Mouse (Mus musculus): ENCODE measurements around the gene Rab36. TPM values are rescaled to one million over a fixed set of nuclear protein-coding genes. Genes with fewer than 3 reads are reported as not detected.

Gene Rab36
- polyA plus RNA-seq, 1 experiment from 2014 or later, result 1.5 TPM

DNA sequence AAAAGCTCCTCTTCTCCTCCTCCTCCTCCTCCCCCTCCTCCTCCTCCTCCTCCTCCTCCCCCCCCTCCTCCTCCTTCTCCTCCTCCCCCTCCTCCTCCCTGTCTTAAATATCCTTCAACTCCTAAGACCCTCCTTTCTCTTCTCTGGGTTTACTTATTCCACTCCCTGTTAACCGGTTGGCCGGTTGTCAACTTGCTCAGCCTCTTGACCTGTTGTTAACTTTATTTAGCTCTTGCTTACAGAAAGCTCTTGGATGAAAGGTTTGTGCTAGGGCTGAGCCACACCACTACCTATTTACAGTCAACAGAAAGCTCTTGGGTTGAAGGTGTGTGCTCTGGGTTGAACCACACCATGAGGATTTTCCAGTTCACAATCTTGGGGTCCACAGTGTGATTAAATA lies 16.6 kb upstream of the Rab36 start:
- H3K27me3 ChIP-seq (replicated peaks; ENCODE audit: control insufficient read depth, insufficient read depth, low read length), result no peaks in the 10 kb centered on the region
- no peaks in the 10 kb centered on the region for H3K4me1 ChIP-seq (replicated peaks; ENCODE audit: control insufficient read depth, insufficient read depth, low read length)
- H3K4me2 ChIP-seq (replicated peaks; ENCODE audit: low read depth), result no peak overlapping the region
- WGBS, result 29% methylated on average over 2 of the region's 2 CpGs
- no peak for TF ChIP-seq CTCF (IDR thresholded peaks at IDR 0.05; ENCODE audit: low read depth)
- H3K4me3 ChIP-seq (ENCODE audit: low read depth, low read length), result no peak overlapping the region
- no peaks in the 10 kb centered on the region for H3K36me3 ChIP-seq (ENCODE audit: control insufficient read depth, insufficient read depth)
- no peak overlapping the region for H3K27ac ChIP-seq (ENCODE audit: low read depth, low read length)
- ATAC-seq, result no peak
- H3K9me3 ChIP-seq (ENCODE audit: control insufficient read depth), result no peaks in the 10 kb centered on the region
- no peak overlapping the region for H3K9ac ChIP-seq (ENCODE audit: low read depth, low read length)

DNA sequence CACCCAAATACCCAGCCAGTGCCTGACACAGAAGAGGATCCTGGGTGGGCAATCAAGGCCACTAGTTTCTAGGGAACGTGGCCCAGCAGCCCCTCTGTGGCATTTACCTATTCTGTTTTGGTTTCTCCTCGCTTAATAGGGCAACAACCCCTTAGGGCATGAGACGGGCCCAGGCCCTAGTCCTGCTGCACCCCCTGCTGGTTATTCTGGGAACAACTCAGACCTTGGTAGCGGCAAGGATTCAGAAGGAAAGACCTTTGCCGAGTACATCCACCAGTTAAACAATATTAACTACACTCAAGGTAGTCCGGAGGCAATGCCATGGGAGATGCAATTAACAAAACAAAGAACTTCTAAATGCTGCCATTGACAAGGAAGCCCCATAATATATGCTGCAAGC lies 15.7 kb upstream of the Rab36 start:
- no peak overlapping the region for H3K27ac ChIP-seq (ENCODE audit: low read depth, low read length)
- ATAC-seq, result no peak
- H3K4me1 ChIP-seq (replicated peaks; ENCODE audit: control insufficient read depth, insufficient read depth, low read length), result no peaks in the 10 kb centered on the region
- no peak overlapping the region for H3K4me2 ChIP-seq (replicated peaks; ENCODE audit: low read depth)
- no peaks in the 10 kb centered on the region for H3K36me3 ChIP-seq (ENCODE audit: control insufficient read depth, insufficient read depth)
- H3K27me3 ChIP-seq (replicated peaks; ENCODE audit: control insufficient read depth, insufficient read depth, low read length), result no peaks in the 10 kb centered on the region
- H3K9ac ChIP-seq (ENCODE audit: low read depth, low read length), result no peak overlapping the region
- 8% methylated on average over 6 of the region's 6 CpGs for WGBS
- no peaks in the 10 kb centered on the region for H3K9me3 ChIP-seq (ENCODE audit: control insufficient read depth)
- H3K4me3 ChIP-seq (ENCODE audit: low read depth, low read length), result no peak overlapping the region
- peak; percentile 96 for TF ChIP-seq CTCF (IDR thresholded peaks at IDR 0.05; ENCODE audit: low read depth)

DNA sequence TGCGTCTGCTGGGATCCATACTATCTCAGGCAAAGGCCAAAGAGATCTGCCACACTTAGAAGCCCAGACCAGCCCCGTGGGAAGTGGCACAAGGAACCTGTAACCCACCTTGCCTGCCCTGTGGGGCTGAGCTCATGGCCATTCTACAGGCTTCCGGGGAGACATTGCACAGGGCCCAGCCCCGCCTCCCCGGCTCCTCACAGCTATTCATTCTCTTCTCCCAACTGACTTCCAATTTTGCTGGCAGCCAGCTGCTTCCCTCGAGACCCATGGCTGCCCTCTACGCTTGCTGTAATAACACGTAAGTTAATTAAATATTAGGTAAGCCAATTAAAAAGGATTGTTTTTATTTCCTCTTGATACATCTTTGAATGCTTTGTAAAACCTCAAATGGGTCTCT lies 10.4 kb upstream of the Rab36 start:
- Histone ChIP-seq H3K9me3 (ENCODE audit: control insufficient read depth) (no peaks in the 10 kb centered on the region), H3K27me3 (replicated peaks; ENCODE audit: control insufficient read depth, insufficient read depth, low read length) (no peaks in the 10 kb centered on the region), H3K4me1 (replicated peaks; ENCODE audit: control insufficient read depth, insufficient read depth, low read length) (no peaks in the 10 kb centered on the region), H3K27ac (ENCODE audit: low read depth, low read length) (no peak overlapping the region), H3K4me3 (ENCODE audit: low read depth, low read length) (no peak overlapping the region), H3K4me2 (replicated peaks; ENCODE audit: low read depth) (no peak overlapping the region), H3K9ac (ENCODE audit: low read depth, low read length) (no peak overlapping the region), H3K36me3 (ENCODE audit: control insufficient read depth, insufficient read depth) (no peaks in the 10 kb centered on the region)
- TF ChIP-seq CTCF (IDR thresholded peaks at IDR 0.05; ENCODE audit: low read depth), result no peak
- ATAC-seq, result no peak
- WGBS, result 66% methylated on average over 8 of the region's 8 CpGs

DNA sequence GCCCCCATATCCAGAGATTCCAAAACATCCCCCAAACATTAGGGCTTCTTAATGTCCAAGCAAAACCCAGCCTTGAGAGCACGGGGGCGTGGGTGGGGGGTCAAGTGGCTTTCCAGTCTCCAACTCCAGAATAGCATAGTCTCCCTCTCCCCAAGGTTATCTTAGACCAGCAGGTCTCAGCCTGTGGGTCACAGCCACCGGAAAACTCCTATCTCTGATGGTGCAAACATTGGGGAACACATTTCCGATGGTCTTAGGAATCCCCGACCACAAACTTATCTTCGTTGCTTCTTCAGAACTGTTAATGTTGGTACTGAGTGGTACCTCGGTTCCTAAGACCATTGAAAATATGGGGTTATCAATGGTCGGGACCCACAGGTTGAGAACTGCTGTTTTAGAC lies 8.1 kb upstream of the Rab36 start:
- Histone ChIP-seq H3K4me3 (ENCODE audit: low read depth, low read length) (no peak overlapping the region), H3K36me3 (ENCODE audit: control insufficient read depth, insufficient read depth) (no peaks in the 10 kb centered on the region), H3K27ac (ENCODE audit: low read depth, low read length) (no peak overlapping the region), H3K4me2 (replicated peaks; ENCODE audit: low read depth) (no peak overlapping the region), H3K27me3 (replicated peaks; ENCODE audit: control insufficient read depth, insufficient read depth, low read length) (no peaks in the 10 kb centered on the region), H3K9me3 (ENCODE audit: control insufficient read depth) (no peaks in the 10 kb centered on the region), H3K9ac (ENCODE audit: low read depth, low read length) (no peak overlapping the region), H3K4me1 (replicated peaks; ENCODE audit: control insufficient read depth, insufficient read depth, low read length) (no peaks in the 10 kb centered on the region)
- WGBS, result 88% methylated on average over 8 of the region's 8 CpGs
- no peak for TF ChIP-seq CTCF (IDR thresholded peaks at IDR 0.05; ENCODE audit: low read depth)
- no peak for ATAC-seq

DNA sequence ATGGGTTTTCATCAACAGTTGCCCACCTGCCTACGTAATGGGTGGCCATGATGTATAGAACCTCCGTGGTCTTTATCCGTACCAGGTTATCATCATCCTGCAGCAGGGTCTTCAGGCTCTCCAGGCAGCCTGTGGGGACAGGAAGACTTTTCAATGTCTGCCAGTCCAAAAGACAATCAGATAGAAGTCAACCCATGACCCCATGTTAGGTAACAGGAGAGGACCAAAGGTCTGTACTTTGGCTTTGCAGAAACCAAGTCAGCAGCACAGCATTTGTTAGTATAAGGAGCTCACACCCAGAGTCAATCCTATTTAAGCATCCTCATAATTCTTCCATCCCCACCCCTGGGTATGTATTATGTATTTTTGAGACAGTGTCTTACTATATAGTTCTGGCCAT lies 7.2 kb upstream of the Rab36 start:
- H3K4me1 ChIP-seq (replicated peaks; ENCODE audit: control insufficient read depth, insufficient read depth, low read length), result no peaks in the 10 kb centered on the region
- H3K4me3 ChIP-seq (ENCODE audit: low read depth, low read length), result no peak overlapping the region
- ATAC-seq, result no peak
- no peaks in the 10 kb centered on the region for H3K36me3 ChIP-seq (ENCODE audit: control insufficient read depth, insufficient read depth)
- 94% methylated on average over 3 of the region's 3 CpGs for WGBS
- no peak overlapping the region for H3K9ac ChIP-seq (ENCODE audit: low read depth, low read length)
- TF ChIP-seq CTCF (IDR thresholded peaks at IDR 0.05; ENCODE audit: low read depth), result no peak
- H3K4me2 ChIP-seq (replicated peaks; ENCODE audit: low read depth), result no peak overlapping the region
- H3K9me3 ChIP-seq (ENCODE audit: control insufficient read depth), result no peaks in the 10 kb centered on the region
- no peaks in the 10 kb centered on the region for H3K27me3 ChIP-seq (replicated peaks; ENCODE audit: control insufficient read depth, insufficient read depth, low read length)
- H3K27ac ChIP-seq (ENCODE audit: low read depth, low read length), result no peak overlapping the region

DNA sequence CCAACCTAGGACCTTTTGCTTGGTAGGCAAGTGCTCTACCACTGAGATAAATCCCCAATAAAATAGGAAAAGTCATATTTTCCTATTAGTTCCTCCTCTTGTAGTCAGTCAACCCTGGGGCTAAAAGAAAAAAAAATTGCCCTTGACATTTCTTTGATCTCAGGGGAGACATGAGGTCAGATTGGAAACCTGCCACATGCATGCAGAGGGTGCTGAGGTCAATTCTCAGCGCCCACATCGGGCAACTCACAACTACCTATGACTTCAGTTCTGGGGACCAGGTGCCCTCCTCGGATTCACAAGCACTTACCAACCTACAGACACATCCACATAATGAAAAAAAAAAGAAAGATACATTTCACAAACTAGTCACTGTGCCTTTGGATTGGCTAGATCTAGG lies 6.6 kb upstream of the Rab36 start:
- Histone ChIP-seq H3K9ac (ENCODE audit: low read depth, low read length) (no peak overlapping the region), H3K36me3 (ENCODE audit: control insufficient read depth, insufficient read depth) (no peaks in the 10 kb centered on the region), H3K4me3 (ENCODE audit: low read depth, low read length) (no peak overlapping the region), H3K4me2 (replicated peaks; ENCODE audit: low read depth) (no peak overlapping the region), H3K27ac (ENCODE audit: low read depth, low read length) (no peak overlapping the region), H3K27me3 (replicated peaks; ENCODE audit: control insufficient read depth, insufficient read depth, low read length) (no peaks in the 10 kb centered on the region), H3K4me1 (replicated peaks; ENCODE audit: control insufficient read depth, insufficient read depth, low read length) (no peaks in the 10 kb centered on the region), H3K9me3 (ENCODE audit: control insufficient read depth) (no peaks in the 10 kb centered on the region)
- no peak for TF ChIP-seq CTCF (IDR thresholded peaks at IDR 0.05; ENCODE audit: low read depth)
- ATAC-seq, result no peak
- 76% methylated on average over 3 of the region's 3 CpGs for WGBS

All from intestine, postnatal 0 days (tissue).